ENCODE assay signal across 23 mouse cellular contexts in genomic region chr8:85472800-85473199, GRCm38 (mm10). TPM values are rescaled to one million over a fixed set of nuclear protein-coding genes. Genes with fewer than 3 reads are reported as not detected.
DNase-seq lines count a peak whose midpoint lies in the region; TF ChIP-seq lines count a peak whose summit lies in the region.
"Had no signal": no experiment of that assay in that cellular context is flagged by ENCODE, and none has a peak within 500 bp of the region (broad histone marks: within the 10 kb centered on the region; RNA-seq: fewer than 3 reads in every experiment).

No protein-coding gene starts in this region.

- no peaks in the 10 kb centered on the region for H3K27me3 ChIP-seq in ES-Bruce4 (ENCODE audit: control insufficient read depth, insufficient read depth, low read length, poor library complexity, severe bottlenecking)
- H3K27me3 ChIP-seq: forebrain, embryonic 13.5 days; heart, embryonic 12.5 days; heart, embryonic 15.5 days had no signal

- peak overlapping the region; percentile 98 for H3K27ac ChIP-seq in ES-Bruce4 (ENCODE audit: insufficient read depth, low read length)
- H3K27ac ChIP-seq in ES-E14 (ENCODE audit: insufficient read depth, low read depth, low read length, poor library complexity, severe bottlenecking), result peak overlapping the region; percentile 92
- H3K27ac ChIP-seq: forebrain, embryonic 10.5 days; forebrain, embryonic 13.5 days; gastrocnemius, adult 2 months; heart, embryonic 15.5 days; hindbrain, embryonic 14.5 days; hindbrain, postnatal 0 days had no signal

- H3K9me3 ChIP-seq in ES-Bruce4 (replicated peaks; ENCODE audit: control insufficient read depth, insufficient read depth, low read length, poor library complexity, severe bottlenecking) (no peaks in the 10 kb centered on the region; the same call in 1 of the 2 replicates), ES-E14 (ENCODE audit: control insufficient read depth, insufficient read depth, low read depth, low read length) (no peaks in the 10 kb centered on the region)
- H3K9me3 ChIP-seq: forebrain, embryonic 10.5 days; forebrain, embryonic 13.5 days; heart, embryonic 15.5 days had no signal

- peak; percentile 96 for TF ChIP-seq EP300 in ES-Bruce4 (IDR thresholded peaks at IDR 0.05; ENCODE audit: insufficient read depth, low read depth, low read length)

- peak overlapping the region; percentile 5; the same call in 1 of the 2 replicates for H3K4me3 ChIP-seq in ES-Bruce4 (ENCODE audit: low read depth, low read length)
- peak overlapping the region; percentile 3 to 33; a peak in 3 of 4 replicates for H3K4me3 ChIP-seq in ES-E14 (ENCODE audit: insufficient read depth in 1 of 2, low read depth in 1 of 2, low read length in 2 of 2, poor library complexity in 1 of 2, severe bottlenecking in 1 of 2)
- H3K4me3 ChIP-seq: forebrain, embryonic 10.5 days; forebrain, embryonic 13.5 days; gastrocnemius, adult 2 months; heart, embryonic 12.5 days; heart, embryonic 15.5 days had no signal

- TF ChIP-seq CTCF in ES-Bruce4 (IDR thresholded peaks at IDR 0.05; ENCODE audit: low read depth, low read length), result no peak

- DNase-seq in ES-E14 (ENCODE audit: low read depth, low spot score) (no peak), ZHBTc4 (ENCODE audit: low read depth, low spot score) (peak; percentile 97)
- DNase-seq in cerebellum, postnatal 4 days (ENCODE audit: low spot score in 2 of 2), result no peak
- DNase-seq in ovary, postnatal 10 days (ENCODE audit: low spot score), result no peak
- no peak for DNase-seq in spleen, postnatal 14 days (ENCODE audit: low spot score in 2 of 2)
- DNase-seq: adrenal gland, adult 8-10 months; adrenal gland, postnatal 25 days; cerebellum, adult 11-12 months; cerebellum, adult 8-10 months; cerebellum, postnatal 10 days; cerebellum, postnatal 36 days; gastrocnemius, adult 2 months; gastrocnemius, postnatal 14 days; heart, adult 18-20 months; heart, postnatal 10 days; heart, postnatal 36 days had no signal

- TF ChIP-seq POLR2A in ES-Bruce4 (IDR thresholded peaks at IDR 0.05; ENCODE audit: insufficient read depth, low read length), result peak; percentile 1

- H3K9ac ChIP-seq in ES-Bruce4 (ENCODE audit: low read depth, poor library complexity, severe bottlenecking) (peak overlapping the region; percentile 51), ES-E14 (ENCODE audit: insufficient read depth, low read depth, low read length, poor library complexity, severe bottlenecking) (no peak overlapping the region; the same call in 1 of the 2 replicates)
- H3K9ac ChIP-seq: forebrain, embryonic 13.5 days; heart, embryonic 12.5 days; heart, embryonic 15.5 days; hindbrain, embryonic 14.5 days had no signal

- H3K4me1 ChIP-seq in ES-Bruce4 (ENCODE audit: control insufficient read depth, insufficient read depth, low read length), result peaks cover 8% of the 10 kb centered on the region
- peaks cover 9 to 18% of the 10 kb centered on the region in 2 experiments for H3K4me1 ChIP-seq in ES-E14 (ENCODE audit: control insufficient read depth in 2 of 2, insufficient read depth in 2 of 2, low read length in 2 of 2, poor library complexity in 1 of 2)
- H3K4me1 ChIP-seq: forebrain, embryonic 10.5 days; forebrain, embryonic 13.5 days; heart, embryonic 12.5 days; heart, embryonic 15.5 days had no signal

- H3K36me3 ChIP-seq in ES-Bruce4 (ENCODE audit: control insufficient read depth, insufficient read depth, low read length, poor library complexity, severe bottlenecking), result no peaks in the 10 kb centered on the region
- H3K36me3 ChIP-seq in ES-E14 (ENCODE audit: control insufficient read depth, insufficient read depth, low read length, poor library complexity, severe bottlenecking), result no peaks in the 10 kb centered on the region; the same call in 1 of the 2 replicates
- H3K36me3 ChIP-seq: forebrain, embryonic 10.5 days; heart, embryonic 12.5 days; heart, embryonic 15.5 days had no signal

- in situ Hi-C loops in ES-E14 (cut with MboI; ENCODE audit: low sequenced_read_pairs in 2 of 2, unreplicated experiment in 2 of 2), result no loop called here

TF ChIP-seq in ES-E14, 5 proteins besides CTCF, POLR2A, EP300 and RAD21:
- TF ChIP-seq CHD2 (IDR thresholded peaks at IDR 0.05; ENCODE audit: low read depth, low read length) (peak; percentile 19; the same call in 1 of the 2 replicates), ZNF384 (IDR thresholded peaks at IDR 0.05; ENCODE audit: low read depth, low read length) (no peak)

RNA-seq across cellular contexts. Expression of gene Gpt2, which starts 19.6 kb away (rescaled TPM):
- polyA plus RNA-seq in ES-Bruce4 (2011; ENCODE audit: insufficient read depth, insufficient read length, low read depth, missing spikeins), result 29.1 and 31.1 TPM in 2 replicates
- total RNA-seq in ES-E14 (2012; rRNA removed), result 31.9 and 46.4 TPM in 2 replicates

RNA-seq across cellular contexts. Expression of gene 4921524J17Rik, which starts 40.2 kb away (rescaled TPM):
- polyA plus RNA-seq in ES-Bruce4 (2011; ENCODE audit: insufficient read depth, insufficient read length, low read depth, missing spikeins), result 56.8 and 57.7 TPM in 2 replicates
- 15.0 and 19.5 TPM in 2 replicates for total RNA-seq in ES-E14 (2012; rRNA removed)
